Mouse (Mus musculus) embryonic stem cell, embryonic (primary cell): Measurements from ENCODE around the gene Ndst2.

Experiments used
- CTCF ChIA-PET, 4 experiments: fragments of 300-600 bp in 2 of 4; fragments of 350-600 bp in 2 of 4; sonication (Branson Sonifier 250); formaldehyde crosslinking; loops; one replicate each; lab custom pipeline; 2022; ENCODE audit warnings: inconsistent platforms in 2 of 4; lab: Charles Lee
- POLR2A ChIA-PET, 4 experiments: fragments of 300-600 bp in 2 of 4; fragments of 350-600 bp in 2 of 4; sonication (Branson Sonifier 250); formaldehyde crosslinking; loops; one replicate each; lab custom pipeline; 2022; ENCODE audit warnings: antibody characterized with exemption in 4 of 4, inconsistent platforms in 1 of 4; lab: Charles Lee

The Ndst2 gene

DNA sequence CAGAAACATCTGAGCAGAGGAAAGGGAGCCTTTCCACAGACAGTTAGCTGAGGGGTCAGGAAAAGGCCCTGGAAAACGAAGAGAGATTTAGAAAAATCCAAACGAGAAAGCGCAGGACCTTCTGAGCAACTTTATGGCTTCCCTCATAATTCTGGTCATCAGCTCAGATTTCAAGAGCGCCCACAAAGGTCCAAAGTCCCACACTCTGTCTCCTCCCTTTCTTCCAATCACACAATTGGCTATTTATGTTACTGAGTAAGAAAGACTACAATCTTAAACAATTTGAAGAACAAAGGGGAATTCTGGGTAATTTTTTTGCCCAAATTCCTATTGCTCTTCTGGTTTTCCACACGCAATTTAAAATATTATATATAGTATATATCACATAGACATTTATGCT lies 16.1 kb upstream of the Ndst2 start:
- ChIA-PET POLR2A (interaction anchor here in 1 of 4 experiments (1.1 to 1.5 kb wide), 2 partner anchors 8 to 179 kb away, joined by 3 to 5 read pairs; partner anchors contain the start of gene Vcl), CTCF (interaction anchor here in 2 of 4 experiments (0.6 to 1.7 kb wide), 2 partner anchors 8 to 13 kb away, joined by 3 to 6 read pairs; no protein-coding TSS in a partner anchor)

DNA sequence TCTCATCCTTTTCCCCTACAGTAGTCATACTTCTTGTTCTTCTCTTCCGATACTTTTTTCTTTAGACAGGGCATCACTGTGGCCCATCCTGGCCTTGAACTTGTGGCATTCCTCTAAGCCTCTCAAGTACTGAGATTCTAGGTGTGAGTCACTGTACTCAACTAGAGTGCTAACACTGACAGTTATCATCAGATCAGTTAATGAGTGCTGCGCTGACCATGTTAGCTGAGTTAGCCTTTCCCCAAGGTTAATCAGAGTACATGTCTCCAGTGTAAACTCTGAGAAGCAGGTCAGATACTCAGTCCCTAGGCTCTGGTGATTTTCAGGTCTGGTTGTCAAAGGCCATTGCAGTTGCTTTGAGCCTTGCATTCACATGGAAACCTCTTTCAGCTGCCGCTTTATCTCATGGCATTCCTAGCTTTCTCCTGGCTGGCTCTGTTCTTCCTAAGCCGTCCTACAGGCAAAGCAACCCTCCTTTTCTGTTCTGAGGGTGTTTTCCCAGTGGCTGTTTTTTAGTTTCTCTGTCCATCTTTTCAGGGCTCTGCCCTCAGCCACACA lies 15.2 kb upstream of the Ndst2 start:
- ChIA-PET CTCF (interaction anchor here in 1 of 4 experiments (1.7 kb wide), 1 partner anchor 12 kb away, joined by 6 read pairs; no protein-coding TSS in a partner anchor), POLR2A (interaction anchor here in 1 of 4 experiments (0.6 to 1.5 kb wide), 3 partner anchors 9 to 180 kb away, joined by 3 to 5 read pairs (median 3); partner anchors contain the start of gene Vcl)

DNA sequence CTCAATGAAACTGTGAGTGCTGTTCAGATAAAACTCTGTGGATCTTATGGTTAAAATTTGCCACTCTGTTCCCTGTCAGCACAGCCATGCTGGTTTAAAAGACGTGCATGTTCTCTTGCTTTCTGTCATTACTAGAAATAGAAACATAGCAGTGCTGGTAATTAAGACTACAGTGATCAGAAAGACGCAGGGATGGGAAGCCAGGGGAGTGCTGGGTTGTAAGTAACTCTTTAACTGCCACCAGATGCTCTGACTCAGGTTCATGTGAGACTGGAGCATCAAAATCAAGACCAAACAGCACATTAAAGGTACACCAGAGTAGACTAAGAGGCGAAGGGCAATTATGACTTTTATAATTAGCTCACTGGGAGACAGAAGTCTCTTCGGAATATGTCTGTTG lies 14.0 kb upstream of the Ndst2 start:
- ChIA-PET POLR2A (interaction anchor here in 3 of 4 experiments (0.7 to 1.0 kb wide), 5 partner anchors 9 to 304 kb away, joined by 3 to 4 read pairs (median 3); partner anchors contain the start of genes Adk (in 1 of the 3) and Ap3m1 (in 1 of the 3)), CTCF (interaction anchor here in 2 of 4 experiments (0.7 to 1.0 kb wide), 2 partner anchors 11 to 24 kb away, joined by 3 to 5 read pairs; no protein-coding TSS in a partner anchor)

DNA sequence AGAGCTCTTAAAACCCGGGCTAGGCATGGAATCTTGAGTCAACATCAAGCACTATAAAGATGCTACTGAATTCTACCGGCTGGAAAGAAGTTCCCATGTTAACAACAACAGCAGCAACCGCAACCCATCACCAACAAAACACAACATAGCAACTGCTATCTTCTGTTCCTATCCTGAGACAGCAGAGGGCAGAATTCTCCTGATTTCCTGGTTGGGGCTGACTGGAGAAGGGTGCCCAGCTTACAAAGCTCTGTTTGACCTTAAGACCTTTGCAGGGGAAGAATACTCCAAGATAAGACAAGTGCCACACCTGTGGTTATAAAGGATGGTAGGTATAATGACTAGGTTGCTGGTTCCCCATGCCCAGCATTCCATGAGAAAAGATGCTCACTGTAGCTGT lies 12.6 kb upstream of the Ndst2 start:
- POLR2A ChIA-PET: interaction anchor here in 2 of 4 experiments (1.0 to 1.4 kb wide), 3 partner anchors 12 to 182 kb away, joined by 3 to 4 read pairs (median 3); partner anchors contain the start of gene Vcl (in 1 of the 2)
- CTCF ChIA-PET: interaction anchor here (0.7 to 1.7 kb wide), 10 partner anchors 10 to 266 kb away, joined by 3 to 8 read pairs (median 4); no protein-coding TSS in a partner anchor

DNA sequence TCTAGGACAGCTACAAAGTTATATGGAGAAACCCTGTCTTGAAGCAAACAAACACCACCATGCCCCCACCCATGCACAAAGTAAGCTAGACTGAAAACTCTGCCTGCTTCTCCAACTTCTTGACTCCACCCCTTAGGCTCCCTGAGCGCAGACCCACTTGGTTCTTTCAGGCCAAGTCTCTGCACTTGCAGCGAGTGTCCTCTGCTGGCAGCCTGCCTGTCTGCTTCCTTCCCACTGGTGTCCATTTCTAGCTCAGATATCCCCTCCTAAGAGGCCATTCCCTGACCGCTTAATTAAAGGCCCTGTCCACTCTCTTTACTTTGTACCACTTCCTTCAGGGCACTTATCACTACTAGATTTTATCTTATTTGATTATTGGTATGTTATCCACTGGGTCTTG lies 9.3 kb upstream of the Ndst2 start:
- ChIA-PET POLR2A (interaction anchor here in 2 of 4 experiments (0.6 to 1.6 kb wide), 3 partner anchors 11 to 531 kb away, joined by 3 to 6 read pairs (median 4); partner anchors contain the start of gene Vcl (in 1 of the 2)), CTCF (interaction anchor here in 1 of 4 experiments (1.3 kb wide), 1 partner anchor 15 kb away, joined by 3 read pairs; no protein-coding TSS in a partner anchor)

DNA sequence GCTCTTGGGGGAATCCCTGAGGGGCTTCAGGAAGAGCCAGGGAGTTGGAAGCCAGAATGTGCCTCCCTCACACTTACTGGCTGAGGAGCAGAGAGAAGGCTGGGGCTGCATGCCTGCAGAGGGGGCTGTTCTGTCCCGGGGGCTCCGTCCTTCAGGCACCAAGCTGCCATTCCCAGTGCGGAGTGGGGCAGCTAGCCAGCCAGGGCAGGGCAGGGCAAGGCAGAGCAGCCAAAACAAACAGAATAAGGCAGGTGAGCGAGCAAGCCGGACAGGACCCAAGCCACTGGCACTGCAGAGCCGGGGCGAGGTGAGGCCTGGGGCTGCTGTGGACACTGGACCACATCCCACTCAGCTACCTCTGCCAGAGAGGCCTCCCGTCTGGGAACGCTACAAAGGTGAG lies 6.9 kb upstream of the Ndst2 start:
- POLR2A ChIA-PET: interaction anchor here in 3 of 4 experiments (0.5 to 2.0 kb wide), 6 partner anchors 16 to 264 kb away, joined by 3 to 10 read pairs (median 3); no protein-coding TSS in a partner anchor
- CTCF ChIA-PET: interaction anchor here in 1 of 4 experiments (1.1 kb wide), 1 partner anchor 57 kb away, joined by 3 read pairs; no protein-coding TSS in a partner anchor

DNA sequence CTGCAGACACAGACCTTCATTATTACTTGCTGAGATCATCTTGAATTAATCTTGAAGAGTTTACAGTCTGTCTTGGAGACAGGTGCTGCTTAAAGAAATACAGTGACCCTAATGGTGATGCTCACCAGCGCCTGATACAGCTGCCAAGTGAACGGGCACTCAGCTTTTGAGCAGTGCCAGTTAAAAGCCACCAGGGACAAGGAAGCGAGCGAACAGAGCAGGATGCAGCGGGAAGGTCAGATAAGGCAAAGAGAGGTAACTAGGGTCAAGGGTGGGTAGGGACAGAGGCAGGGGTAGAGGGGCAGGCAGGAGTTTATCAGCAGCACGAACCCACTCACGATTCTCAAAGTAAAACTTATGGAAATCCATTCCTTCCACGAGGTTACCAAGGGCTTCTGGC lies 4.1 kb upstream of the Ndst2 start:
- ChIA-PET POLR2A (interaction anchor here in 2 of 4 experiments (0.6 to 2.2 kb wide), 3 partner anchors 22 to 190 kb away, joined by 4 to 8 read pairs (median 4); partner anchors contain the start of gene Vcl (in 1 of the 2)), CTCF (interaction anchor here in 3 of 4 experiments (1.0 to 2.2 kb wide), 7 partner anchors 13 to 107 kb away, joined by 4 to 8 read pairs (median 5); partner anchors contain the start of genes Fut11 (in 1 of the 3) and Zswim8 (in 1 of the 3))

DNA sequence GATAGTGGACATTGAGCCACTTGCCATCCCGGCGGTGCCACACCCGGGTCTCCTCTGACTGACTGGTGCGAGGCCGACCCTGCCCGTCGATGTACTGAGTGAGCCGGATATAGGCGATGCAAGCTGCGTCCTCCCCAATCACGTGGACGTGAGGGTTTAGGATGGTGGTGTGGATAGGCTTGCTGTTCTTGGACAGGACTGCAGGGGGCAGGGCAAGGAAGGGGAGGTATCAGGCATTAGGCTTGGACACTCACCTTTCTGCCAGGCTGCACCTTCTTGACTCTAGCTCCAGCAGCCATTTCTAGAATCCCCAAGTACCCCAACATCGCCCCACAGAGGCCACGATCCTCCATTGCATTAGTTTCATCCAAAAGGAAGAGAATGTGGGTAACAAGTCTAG lies 2.9 kb upstream of the Ndst2 start:
- POLR2A ChIA-PET: interaction anchor here in 3 of 4 experiments (0.6 to 2.2 kb wide), 20 partner anchors 13 to 315 kb away, joined by 3 to 10 read pairs (median 4); partner anchors contain the start of genes Vcl (in 3 of the 3), Adk (in 1 of the 3), Ap3m1 (in 1 of the 3) and Chchd1 (in 1 of the 3)
- CTCF ChIA-PET: interaction anchor here (0.6 to 2.2 kb wide), 43 partner anchors 9 to 958 kb away, joined by 3 to 11 read pairs (median 4); partner anchors contain the start of genes Fut11 (in 1 of the 4), Plau (in 1 of the 4), Sec24c (in 1 of the 4) and Vcl (in 1 of the 4)

DNA sequence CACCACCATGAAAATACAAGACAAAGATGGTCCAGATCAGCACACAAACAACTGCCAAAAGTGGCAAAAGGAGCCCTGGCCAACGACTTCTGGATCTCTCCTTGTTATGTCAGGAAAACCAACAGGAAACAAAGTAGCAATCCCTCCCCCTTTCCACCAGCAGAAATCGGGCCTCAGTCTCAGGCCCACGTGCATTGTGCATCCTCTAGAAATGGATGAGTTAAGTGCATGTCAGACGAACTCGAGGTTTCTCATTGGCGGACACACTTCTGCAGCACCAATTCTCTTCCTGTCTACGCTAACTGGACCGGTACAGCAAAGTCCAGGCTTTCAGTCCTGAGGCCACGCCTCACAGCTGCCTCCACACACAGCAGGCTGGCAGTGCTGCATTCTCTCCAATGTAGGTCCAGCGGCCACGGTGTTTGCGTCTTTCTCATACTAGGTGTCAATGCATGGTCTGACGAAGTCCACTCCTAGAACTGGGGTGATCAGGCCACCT lies 1.6 kb upstream of the Ndst2 start:
- POLR2A ChIA-PET: interaction anchor here in 2 of 4 experiments (1.1 to 2.2 kb wide), 5 partner anchors 12 to 193 kb away, joined by 3 to 10 read pairs (median 6); partner anchors contain the start of gene Vcl (in 2 of the 2)
- CTCF ChIA-PET: no interaction called here

DNA sequence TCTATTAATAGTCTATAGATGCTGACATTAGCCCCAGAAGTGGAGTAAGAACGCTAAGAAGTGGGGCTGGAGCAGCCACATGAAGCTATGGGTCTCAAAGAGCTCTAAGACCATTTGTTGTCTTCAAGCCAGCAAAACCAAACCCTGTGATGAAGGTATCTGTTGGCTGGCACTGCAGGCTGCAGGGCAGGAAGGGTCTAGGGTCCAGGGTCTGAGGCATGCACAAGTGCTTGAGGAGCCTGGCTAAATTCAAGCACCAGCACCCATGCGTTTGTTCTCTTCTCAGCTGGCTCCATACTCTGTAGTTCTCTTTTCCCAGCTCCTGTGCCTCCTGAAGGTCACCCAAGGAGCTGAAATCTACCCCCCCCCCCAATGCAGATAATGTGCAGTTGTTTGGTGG lies 690 bp upstream of the Ndst2 start:
- CTCF ChIA-PET: interaction anchor here in 2 of 4 experiments (0.6 to 2.4 kb wide), 2 partner anchors 11 to 339 kb away, joined by 3 to 8 read pairs; no protein-coding TSS in a partner anchor

DNA sequence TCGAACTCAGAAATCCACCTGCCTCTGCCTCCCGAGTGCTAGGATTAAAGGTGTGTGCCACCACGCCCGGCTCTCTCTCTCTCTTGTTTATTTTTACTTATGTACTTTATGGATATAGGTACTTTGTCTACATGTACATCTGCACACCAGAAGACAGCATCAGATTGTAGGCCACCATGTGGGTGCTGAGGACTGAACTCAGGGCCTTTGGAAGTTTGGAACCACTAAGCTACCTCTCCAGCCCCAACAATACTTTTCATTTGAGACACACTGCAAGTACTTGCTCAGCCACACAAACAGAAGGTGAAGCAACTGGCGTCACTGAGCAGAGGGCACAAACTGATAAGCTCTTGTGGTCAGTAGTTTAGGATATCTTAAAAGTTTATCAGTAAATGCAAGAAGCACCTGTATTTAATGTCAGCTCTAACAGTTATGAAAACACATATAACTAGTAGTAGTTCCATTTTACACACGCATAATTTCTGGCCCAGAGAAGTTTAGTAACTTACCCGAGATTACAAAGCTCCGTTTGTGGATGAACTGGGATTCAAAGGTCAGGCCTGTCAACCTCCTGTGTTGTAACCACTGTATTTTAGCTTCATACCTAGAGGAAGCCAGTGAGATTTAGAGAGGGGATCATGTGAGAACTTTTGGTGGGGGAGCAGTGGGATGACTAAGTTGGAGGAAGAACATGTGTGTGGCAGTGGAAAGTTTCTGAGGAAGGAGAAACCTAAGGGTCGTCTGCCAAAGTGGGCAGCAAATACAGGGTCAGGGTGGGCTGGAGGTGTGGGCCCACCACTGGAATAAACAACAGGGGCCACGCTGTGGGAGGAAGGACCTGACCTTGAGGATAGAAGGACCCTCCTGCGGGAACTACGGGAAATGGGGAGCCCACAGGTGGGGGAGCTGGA lies 1.1 kb downstream of the Ndst2 start:
- POLR2A ChIA-PET: interaction anchor here (0.6 to 1.4 kb wide), 14 partner anchors 9 to 346 kb away, joined by 3 to 6 read pairs (median 3); partner anchors contain the start of genes Chchd1 (in 1 of the 4) and Vcl (in 1 of the 4)
- CTCF ChIA-PET: interaction anchor here in 2 of 4 experiments (1.1 to 2.4 kb wide), 2 partner anchors 9 to 316 kb away, joined by 3 to 8 read pairs; no protein-coding TSS in a partner anchor

More for the DNA sequence above, 690 bp upstream of the Ndst2 start:
- POLR2A ChIA-PET: interaction anchor here in 2 of 4 experiments (0.6 to 1.3 kb wide), 2 partner anchors 39 to 40 kb away, joined by 3 to 7 read pairs; no protein-coding TSS in a partner anchor

DNA sequence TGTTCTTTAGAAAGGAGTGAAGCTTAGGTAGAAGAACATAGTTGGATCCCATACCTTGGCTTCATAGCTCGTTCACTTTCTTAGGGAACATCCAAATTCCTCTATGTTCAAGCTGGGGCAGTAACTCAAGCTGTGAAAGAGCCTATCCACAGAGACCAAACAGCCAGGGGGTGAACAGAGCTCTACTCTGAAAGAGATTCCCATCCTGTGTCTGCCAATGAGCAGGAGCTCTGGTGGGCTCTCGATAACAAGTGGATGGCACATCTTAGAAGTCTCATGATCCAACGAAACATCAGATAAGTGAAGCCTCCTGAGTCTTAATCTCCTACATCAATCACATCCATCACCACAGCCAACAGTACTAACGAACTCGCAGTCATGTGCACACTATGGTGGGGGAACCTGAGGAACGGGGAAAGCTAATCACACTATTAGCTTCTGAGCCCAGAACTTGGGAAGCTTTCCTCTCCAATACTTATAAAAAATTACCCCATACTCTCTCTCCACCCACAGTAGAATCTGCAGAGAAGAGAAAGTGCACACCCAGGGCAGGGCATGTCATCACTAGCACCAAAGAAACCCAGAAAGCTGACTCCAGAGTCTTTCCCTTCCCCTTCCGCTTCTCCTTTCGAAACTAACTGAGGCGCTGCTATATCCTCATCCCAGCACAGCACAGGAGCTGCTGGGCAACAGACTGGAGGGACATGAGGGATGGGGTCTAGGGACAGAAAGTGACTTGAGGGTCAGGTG lies 3.3 kb downstream of the Ndst2 start:
- POLR2A ChIA-PET: interaction anchor here in 3 of 4 experiments (0.6 to 1.7 kb wide), 20 partner anchors 9 to 339 kb away, joined by 3 to 7 read pairs (median 3); partner anchors contain the start of genes Vcl (in 2 of the 3), Chchd1 (in 1 of the 3) and Zswim8 (in 1 of the 3)
- CTCF ChIA-PET: interaction anchor here in 3 of 4 experiments (0.5 to 1.7 kb wide), 4 partner anchors 14 to 805 kb away, joined by 3 read pairs; no protein-coding TSS in a partner anchor

DNA sequence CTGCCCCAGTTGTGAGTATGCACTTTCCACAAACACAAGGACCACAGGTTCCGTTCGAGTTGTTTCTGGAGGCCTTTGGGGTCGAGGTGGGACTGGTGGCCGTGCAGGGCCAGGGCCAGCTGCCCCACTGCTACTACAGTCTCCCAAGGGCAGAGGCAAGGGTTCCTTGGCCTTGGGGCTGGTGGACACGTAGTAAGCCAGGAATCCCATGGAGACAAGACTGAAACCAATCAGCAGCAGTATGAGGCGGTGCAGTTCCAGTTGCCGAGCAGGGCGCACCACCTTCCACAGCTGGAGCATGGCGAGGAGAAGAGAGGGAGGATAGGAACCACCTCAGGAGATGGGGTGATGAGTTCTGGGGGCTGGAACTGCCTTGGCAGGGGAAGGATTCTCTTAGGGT lies 4.5 kb downstream of the Ndst2 start:
- CTCF ChIA-PET: interaction anchor here in 1 of 4 experiments (1.3 kb wide), 1 partner anchor 336 kb away, joined by 3 read pairs; the partner anchor contains the start of gene Mrps16
- POLR2A ChIA-PET: interaction anchor here in 2 of 4 experiments (0.5 to 1.8 kb wide), 10 partner anchors 16 to 289 kb away, joined by 3 to 5 read pairs (median 3); no protein-coding TSS in a partner anchor

DNA sequence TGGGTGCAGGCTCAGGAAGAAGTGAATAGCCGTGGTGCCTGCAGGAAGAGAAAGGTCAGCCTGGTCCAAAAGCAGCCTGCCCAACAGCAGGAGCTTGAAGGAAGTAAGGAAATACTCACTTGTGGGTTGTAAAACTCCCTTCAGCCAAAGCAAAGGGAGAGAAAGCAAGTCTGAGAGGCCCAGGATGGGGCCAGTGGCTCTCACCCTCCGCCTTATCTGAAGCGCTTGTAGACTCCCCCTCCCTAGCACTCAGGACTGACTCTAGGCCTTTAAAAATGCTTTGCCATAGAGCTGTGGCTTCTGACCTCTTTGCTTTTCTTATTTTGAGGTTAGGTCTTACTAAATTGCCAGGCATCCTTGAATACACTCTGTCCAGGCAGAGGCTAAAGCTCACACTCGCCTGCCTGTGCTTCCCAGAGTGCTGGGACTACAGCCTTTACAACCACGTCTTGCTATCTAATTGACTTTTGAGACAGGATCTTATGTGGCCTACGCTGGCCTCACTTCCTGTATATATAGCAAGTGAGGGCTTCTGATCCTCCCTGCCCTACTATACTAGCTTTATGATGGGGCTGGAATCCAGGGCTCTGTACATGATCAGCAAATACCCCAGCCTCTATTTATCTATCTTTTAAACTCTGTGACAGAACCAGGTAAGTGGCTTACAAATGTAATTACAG lies 8.6 kb downstream of the Ndst2 start:
- POLR2A ChIA-PET: no interaction called here

DNA sequence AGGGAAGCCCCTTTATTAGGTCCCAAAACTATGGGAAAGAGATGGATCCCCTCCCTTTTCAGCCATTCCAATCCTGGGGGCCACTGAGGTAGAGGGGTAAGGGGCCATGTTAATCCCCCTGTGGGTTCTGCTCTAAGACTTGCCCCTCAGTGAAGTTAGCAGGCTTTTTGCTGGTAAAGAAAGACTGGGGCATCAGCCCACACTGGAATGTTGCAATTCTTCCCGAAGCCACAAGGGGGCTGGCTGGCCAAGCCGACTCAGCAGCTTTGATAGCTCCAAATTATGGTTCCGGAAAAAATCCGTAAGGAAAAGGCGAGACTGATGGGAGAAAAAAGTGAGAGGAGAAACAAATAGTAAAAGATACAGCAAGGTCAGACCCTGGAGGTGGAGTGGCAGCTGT lies 10.3 kb downstream of the Ndst2 start:
- POLR2A ChIA-PET: interaction anchor here in 3 of 4 experiments (0.5 to 1.8 kb wide), 9 partner anchors 9 to 206 kb away, joined by 3 to 6 read pairs (median 3); no protein-coding TSS in a partner anchor
- CTCF ChIA-PET: interaction anchor here in 3 of 4 experiments (0.6 to 1.6 kb wide), 15 partner anchors 10 to 296 kb away, joined by 3 to 12 read pairs (median 3); partner anchors contain the start of genes Ndst2 (in 1 of the 3) and Zswim8 (in 1 of the 3)

More for the DNA sequence above, 8.6 kb downstream of the Ndst2 start:
- CTCF ChIA-PET: interaction anchor here in 1 of 4 experiments (1.2 kb wide), 1 partner anchor 12 kb away, joined by 5 read pairs; no protein-coding TSS in a partner anchor
